9 mouse cellular contexts compared by ENCODE assay signal in genomic region chr6:91139846-91140245, GRCm38 (mm10). TPM values are rescaled to one million over a fixed set of nuclear protein-coding genes. Genes with fewer than 3 reads are reported as not detected.
DNase-seq lines count a peak whose midpoint lies in the region; ATAC-seq and TF ChIP-seq lines count a peak whose summit lies in the region.
"Had no signal": no experiment of that assay in that cellular context is flagged by ENCODE, and none has a peak within 500 bp of the region (broad histone marks: within the 10 kb centered on the region; RNA-seq: fewer than 3 reads in every experiment).

No protein-coding gene starts in this region.

- TF ChIP-seq CTCF in CH12.LX (conservative IDR thresholded peaks at IDR 0.05 in 1 of 2, IDR thresholded peaks at IDR 0.05 in 1 of 2; ENCODE audit: low read depth in 2 of 2, low read length in 2 of 2) = peak; percentile 76 to 95

- dilution Hi-C loops in CH12.LX (cut with MboI; ENCODE audit: extremely low pct_ligation_motif_present, extremely low pct_unique_long_range_greater_than_20kb, low sequenced_read_pairs) = no loop called here

- no peaks in the 10 kb centered on the region for H3K36me3 ChIP-seq in CH12.LX (replicated peaks in 1 of 2; ENCODE audit: control insufficient read depth in 1 of 2, insufficient read depth in 1 of 2, low read length in 1 of 2)
- H3K36me3 ChIP-seq in kidney, embryonic 15.5 days = no peaks in the 10 kb centered on the region
- no peaks in the 10 kb centered on the region for H3K36me3 ChIP-seq in liver, embryonic 15.5 days (replicated peaks)
- H3K36me3 ChIP-seq: heart, embryonic 15.5 days had no signal

- H3K27ac ChIP-seq in CH12.LX (ENCODE audit: insufficient read depth, low read depth) = no peak overlapping the region
- H3K27ac ChIP-seq in kidney, embryonic 15.5 days = no peak overlapping the region
- no peak overlapping the region for H3K27ac ChIP-seq in liver, embryonic 15.5 days (replicated peaks)
- H3K27ac ChIP-seq: heart, embryonic 15.5 days had no signal

- no peaks in the 10 kb centered on the region for H3K9me3 ChIP-seq in CH12.LX (replicated peaks; ENCODE audit: low read length)
- no peaks in the 10 kb centered on the region for H3K9me3 ChIP-seq in kidney, embryonic 15.5 days (replicated peaks)
- H3K9me3 ChIP-seq in liver, embryonic 15.5 days (replicated peaks) = no peaks in the 10 kb centered on the region
- H3K9me3 ChIP-seq: heart, embryonic 15.5 days had no signal

- no peaks in the 10 kb centered on the region for H3K79me2 ChIP-seq in CH12.LX (replicated peaks; ENCODE audit: control insufficient read depth, extremely low read depth, insufficient read depth, poor library complexity, severe bottlenecking)

- peak; percentile 53; the same call in 1 of the 2 replicates for ATAC-seq in kidney, embryonic 15.5 days (replicated peaks; ENCODE audit: low FRiP score)
- peak; percentile 71 for ATAC-seq in liver, embryonic 15.5 days (ENCODE audit: insufficient read depth)

- TF ChIP-seq EP300 in CH12.LX (IDR thresholded peaks at IDR 0.05; ENCODE audit: low read length) = no peak

- H3K9ac ChIP-seq in CH12.LX (ENCODE audit: insufficient read depth, low read depth) = no peak overlapping the region
- no peak overlapping the region for H3K9ac ChIP-seq in kidney, embryonic 15.5 days
- no peak overlapping the region for H3K9ac ChIP-seq in liver, embryonic 15.5 days
- H3K9ac ChIP-seq: heart, embryonic 15.5 days had no signal

- in situ Hi-C loops in CH12.LX (cut with MboI; ENCODE audit: low pct_ligation_motif_present, low pct_unique_long_range_greater_than_20kb, low sequenced_read_pairs) = loop anchor here (5.0 to 10.0 kb wide), 2 partner anchors 38 to 315 kb away; no protein-coding TSS in a partner anchor

- no peak overlapping the region for H3K4me3 ChIP-seq in CH12.LX (replicated peaks in 1 of 3; ENCODE audit: low read depth in 2 of 3, low read length in 2 of 3, poor library complexity in 1 of 3)
- no peak overlapping the region for H3K4me3 ChIP-seq in kidney, embryonic 15.5 days (replicated peaks)
- H3K4me3 ChIP-seq in liver, embryonic 15.5 days (replicated peaks) = no peak overlapping the region
- H3K4me3 ChIP-seq: heart, embryonic 15.5 days had no signal

- H3K27me3 ChIP-seq in CH12.LX (replicated peaks) = peaks cover 4% of the 10 kb centered on the region
- no peaks in the 10 kb centered on the region for H3K27me3 ChIP-seq in kidney, embryonic 15.5 days
- peaks cover 22% of the 10 kb centered on the region; the same call in 1 of the 2 replicates for H3K27me3 ChIP-seq in liver, embryonic 15.5 days

- no peak overlapping the region for H3K4me2 ChIP-seq in CH12.LX (ENCODE audit: insufficient read depth, low read depth, poor library complexity, severe bottlenecking)
- no peak overlapping the region for H3K4me2 ChIP-seq in kidney, embryonic 15.5 days
- H3K4me2 ChIP-seq in liver, embryonic 15.5 days = no peak overlapping the region
- H3K4me2 ChIP-seq: heart, embryonic 15.5 days had no signal

- no peak; the same call in none of the 2 replicates for TF ChIP-seq RAD21 in CH12.LX (IDR thresholded peaks at IDR 0.05; ENCODE audit: low read depth, low read length)

- H3K4me1 ChIP-seq in CH12.LX (ENCODE audit: control insufficient read depth in 1 of 2, insufficient read depth in 2 of 2) = peaks cover 2 to 10% of the 10 kb centered on the region in 2 experiments; a peak in 2 of 4 replicates
- no peaks in the 10 kb centered on the region for H3K4me1 ChIP-seq in kidney, embryonic 15.5 days
- H3K4me1 ChIP-seq in liver, embryonic 15.5 days (replicated peaks) = peaks cover 64% of the 10 kb centered on the region
- H3K4me1 ChIP-seq: heart, embryonic 15.5 days had no signal

- 22% methylated on average over 4 of the region's 4 CpGs for WGBS in kidney, embryonic 15.5 days
- 24% methylated on average over 4 of the region's 4 CpGs for WGBS in liver, embryonic 15.5 days (ENCODE audit: insufficient replicate concordance)

- peak; percentile 77 for DNase-seq in CH12.LX (ENCODE audit: extremely low read depth)
- peak; percentile 70 to 74 for DNase-seq in adrenal gland, adult 18-20 months (ENCODE audit: low spot score in 2 of 2)
- peak; percentile 85 for DNase-seq in embryo, embryonic 11 days
- peak; percentile 62 for DNase-seq in heart, adult 8-10 months (ENCODE audit: low spot score)
- peak; percentile 79 to 80 for DNase-seq in right cerebral cortex, adult 2 months (ENCODE audit: low spot score in 2 of 2)
- DNase-seq in urinary bladder, postnatal 4 days (ENCODE audit: low spot score in 2 of 2) = peak; percentile 52 to 76

- TF ChIP-seq POLR2A in CH12.LX (IDR thresholded peaks at IDR 0.05; ENCODE audit: low read depth, low read length) = no peak

TF ChIP-seq in CH12.LX, 34 proteins besides CTCF, POLR2A, EP300 and RAD21:
- TF ChIP-seq SMC3 (IDR thresholded peaks at IDR 0.05; ENCODE audit: low read depth, low read length) (peak; percentile 91), POLR2AphosphoS2 (IDR thresholded peaks at IDR 0.05; ENCODE audit: low read depth, low read length) (no peak), USF1 (IDR thresholded peaks at IDR 0.05; ENCODE audit: low read depth, low read length) (no peak), ZC3H11A (IDR thresholded peaks at IDR 0.05; ENCODE audit: low read depth, low read length) (peak; percentile 59)

RNA-seq across cellular contexts. Expression of gene Hdac11, which starts 16.6 kb away (rescaled TPM):
- 0.55 and 2.1 TPM in 2 replicates for total RNA-seq in CH12.LX (2012; rRNA removed)
- 0.22 TPM in 1 of 2 replicates, not detected in the other for total RNA-seq in CH12.LX (2014; rRNA removed)
- 0.53 and 0.57 TPM in 2 replicates for polyA plus RNA-seq in CH12.LX (2012; ENCODE audit: insufficient read length, low read depth)
- 10 to 100 TPM in 1 of 2 experiments, 1 to 10 TPM in 1; 7.1 to 10.9 TPM for total RNA-seq in adrenal gland, adult 18-20 months (2021)
- total RNA-seq in heart, adult 8-10 months (2022) = 10 to 100 TPM; 20.1 to 24.7 (median 23.3) TPM
- polyA plus RNA-seq in kidney, embryonic 15.5 days (2015; fragmentation: Nextera tagmentation; extraction: Ambion mirVana) = 13.2 and 14.3 TPM in 2 replicates
- 5.6 and 5.9 TPM in 2 replicates for polyA plus RNA-seq in liver, embryonic 15.5 days (2015; fragmentation: Nextera tagmentation; extraction: Ambion mirVana)

RNA-seq across cellular contexts. Expression of gene Nup210, which starts 23.2 kb away (rescaled TPM):
- total RNA-seq in CH12.LX (2012; rRNA removed) = 103 TPM in 2 replicates
- total RNA-seq in CH12.LX (2014; rRNA removed) = 40.5 and 41.9 TPM in 2 replicates
- polyA plus RNA-seq in CH12.LX (2012; ENCODE audit: insufficient read length, low read depth) = 56.9 and 73.1 TPM in 2 replicates
- 1 to 10 TPM; 3.9 to 4.6 TPM for total RNA-seq in adrenal gland, adult 18-20 months (2021)
- 1 to 10 TPM; 2.9 to 5.5 (median 3.2) TPM for total RNA-seq in heart, adult 8-10 months (2022)
- 22.8 and 24.2 TPM in 2 replicates for polyA plus RNA-seq in kidney, embryonic 15.5 days (2015; fragmentation: Nextera tagmentation; extraction: Ambion mirVana)
- 32.0 and 37.1 TPM in 2 replicates for polyA plus RNA-seq in liver, embryonic 15.5 days (2015; fragmentation: Nextera tagmentation; extraction: Ambion mirVana)

Comparison
In these comparisons a context has a peak if more than half of its experiments do, and no peak if none do; other contexts are left out.
1. RNA of gene Nup210, which starts 23.2 kb away (total RNA-seq): 40.5 to 103 TPM in CH12.LX; 3.9 to 4.6 TPM in adrenal gland, adult 18-20 months and 2.9 to 5.5 TPM in heart, adult 8-10 months; every median in the first group is over 4 times any median in the second.
2. Peak in every context shown above with its lines, with median percentiles within 50 percentile points of each other: DNase-seq.